Mouse (Mus musculus) liver, embryonic 14.5 days (tissue): ENCODE results near the gene Rnf115.

Source experiments
- CTCF ChIP-seq: IDR thresholded peaks from 2 replicates; pipeline ENCODE4 v1.5.1; 2016; ENCODE audit warnings: antibody characterized with exemption, low read depth, control low read depth
- EP300 ChIP-seq: IDR thresholded peaks from 2 replicates; pipeline ENCODE4 v1.6.1; 2016; ENCODE audit warnings: antibody characterized with exemption, low read depth

DNA sequence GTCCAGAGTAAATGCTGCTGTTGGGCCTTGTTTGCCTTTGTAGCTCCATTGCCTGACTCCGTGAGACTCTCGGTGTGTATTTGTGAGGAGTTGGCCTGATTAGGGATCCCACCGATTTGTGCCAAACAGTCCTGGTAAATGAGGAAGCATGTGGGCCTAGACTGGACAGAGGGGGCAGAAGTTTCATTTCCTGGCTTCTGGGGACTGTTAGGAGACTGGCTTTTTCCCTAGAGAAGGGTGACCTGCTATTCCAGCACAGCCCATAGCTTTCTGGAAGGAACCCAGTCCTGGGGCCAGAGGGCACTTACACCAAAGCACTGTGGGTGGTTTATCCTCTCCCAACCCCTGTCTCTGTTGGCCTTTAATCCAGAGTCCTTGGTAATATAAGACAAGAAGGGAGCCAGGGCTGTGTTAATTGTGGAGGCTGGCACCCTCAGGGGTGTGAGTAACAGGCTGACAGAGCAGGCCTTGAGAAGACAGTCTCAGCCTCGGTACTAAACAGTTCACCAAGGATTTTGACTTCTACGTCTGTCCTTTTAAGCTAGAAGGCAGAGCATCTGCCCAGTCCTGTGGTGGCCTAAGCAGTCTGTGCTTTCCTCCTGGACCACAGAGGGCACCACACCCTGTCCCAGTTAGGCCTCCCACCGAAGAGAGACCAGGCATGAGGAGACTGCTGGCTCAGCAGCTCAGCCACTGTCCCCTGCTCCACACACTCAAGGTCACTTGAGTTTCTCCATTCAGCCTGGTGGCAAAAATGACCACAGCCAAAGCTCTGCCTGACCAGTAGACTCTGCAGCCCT, 92.9 kb downstream of the Rnf115 start:
- TF ChIP-seq CTCF, result no peak
- no peak for TF ChIP-seq EP300
